Mouse (Mus musculus) layer of hippocampus, postnatal 25 days (tissue): ENCODE measurements around the gene Fam117a. TPM values are rescaled to one million over a fixed set of nuclear protein-coding genes. Genes with fewer than 3 reads are reported as not detected.
"Not testable (repeated sequence)": the region's sequence is repeated elsewhere in the genome, so short reads cannot be mapped to it uniquely, and the experiment has no call there.

Experiments used
- DNase-seq, 2 experiments: peaks; one replicate each; pipeline ENCODE4 v3.0.0; 2022; ENCODE audit warnings: mixed read lengths in 2 of 2, low spot score in 1 of 2; ENCODE audit errors: extremely low spot score in 1 of 2
- total RNA-seq, 2 experiments: library from RNA; stranded (reverse); gene quantifications; 2 replicates each; pipeline ENCODE4 v1.2.3; 2021

Gene Fam117a
- total RNA-seq, 2 experiments from 2014 or later = 3.2 to 7.2 TPM

DNA sequence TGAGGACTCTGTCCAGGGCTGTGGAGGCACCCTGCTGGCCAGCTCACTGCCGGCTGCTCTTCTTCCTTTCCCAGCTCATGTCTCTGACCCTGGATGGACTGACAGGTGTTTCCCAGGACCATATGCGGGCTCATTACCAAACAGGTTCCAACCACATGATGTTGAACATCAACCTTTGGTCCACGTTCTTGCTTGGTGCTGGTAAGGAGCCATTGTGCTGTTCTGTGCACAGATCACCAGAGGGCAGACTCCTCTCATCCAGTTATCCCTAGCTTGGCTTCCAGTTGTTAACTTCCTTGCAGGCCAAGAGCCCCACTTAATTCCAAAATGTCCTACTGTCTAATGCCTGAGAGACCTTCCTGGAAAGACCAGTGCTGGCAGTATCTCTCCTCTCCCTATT lies 52.2 kb downstream of the Fam117a start:
- DNase-seq = no peak

DNA sequence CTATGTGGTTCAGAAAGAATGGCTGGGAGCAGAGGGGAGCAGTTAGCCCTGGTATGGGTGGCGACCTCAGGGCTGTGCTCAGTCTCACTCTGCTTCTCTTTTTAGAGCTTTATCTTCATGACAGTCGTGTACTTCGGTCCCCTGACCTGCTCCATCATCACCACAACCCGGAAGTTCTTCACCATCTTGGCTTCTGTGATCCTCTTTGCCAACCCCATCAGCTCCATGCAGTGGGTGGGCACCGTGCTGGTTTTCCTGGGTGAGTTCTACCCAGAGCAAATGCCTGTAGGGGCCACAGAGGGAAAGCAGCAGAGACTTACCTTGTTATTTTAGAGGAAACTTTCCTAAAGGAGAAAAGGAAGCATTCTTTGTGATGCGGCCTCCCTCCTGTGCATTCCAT lies 53.6 kb downstream of the Fam117a start:
- DNase-seq = no peak

- no peak for DNase-seq
Observed at GRCm38 (mm10) chr11:95391201-95391600, 54.4 kb downstream of the Fam117a start.

GRCm38 (mm10) chr11:95391743-95392142 lies 54.9 kb downstream of the Fam117a start:
- no peak for DNase-seq

- peak; percentile 51 to 53 for DNase-seq
Observed at GRCm38 (mm10) chr11:95392223-95392667, 55.4 kb downstream of the Fam117a start.

- no peak for DNase-seq
Observed at GRCm38 (mm10) chr11:95392708-95393499, 56.1 kb downstream of the Fam117a start.

- no peak for DNase-seq
Observed at GRCm38 (mm10) chr11:95393500-95393816, 56.6 kb downstream of the Fam117a start.

DNA sequence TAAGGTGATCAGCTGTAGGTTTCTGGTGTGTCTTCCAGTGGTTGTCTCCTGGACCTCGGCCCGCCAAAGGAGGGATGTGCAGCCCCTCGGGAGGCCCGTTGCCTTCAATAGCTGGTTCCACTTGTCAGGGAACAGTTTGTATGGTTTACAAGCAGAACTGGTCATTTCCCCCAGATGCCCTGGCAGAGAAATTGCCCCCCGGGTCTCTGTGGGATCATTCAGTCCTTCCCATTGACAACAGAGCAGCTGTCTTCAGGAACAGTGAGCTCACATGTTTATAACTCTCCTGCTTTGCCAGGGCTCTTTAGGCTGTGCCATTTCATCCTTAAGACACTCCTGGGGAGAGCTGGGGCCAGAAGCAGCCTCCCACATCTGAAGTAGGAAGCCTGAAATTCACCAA lies 57.3 kb downstream of the Fam117a start:
- DNase-seq = no peak

DNA sequence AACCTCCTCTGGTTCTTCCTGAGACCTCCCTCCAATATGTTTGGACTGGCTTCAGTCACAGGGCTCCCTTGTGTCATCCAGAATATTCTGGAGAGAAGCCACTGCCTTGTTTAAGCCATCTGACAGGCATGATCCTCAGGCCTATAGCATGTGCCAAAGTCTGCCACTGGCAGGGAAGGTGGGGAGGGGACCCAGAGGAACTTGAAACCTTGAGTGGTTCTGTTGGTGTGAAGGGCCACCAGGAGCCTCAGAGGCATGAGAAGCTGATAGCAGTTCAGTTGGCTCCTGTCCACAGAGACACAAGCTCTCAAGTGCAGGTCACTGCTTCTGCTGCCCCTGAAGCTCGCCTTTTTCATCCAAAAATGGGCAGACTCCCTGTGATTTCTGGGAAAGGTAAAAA lies 59.7 kb downstream of the Fam117a start:
- no peak for DNase-seq

DNA sequence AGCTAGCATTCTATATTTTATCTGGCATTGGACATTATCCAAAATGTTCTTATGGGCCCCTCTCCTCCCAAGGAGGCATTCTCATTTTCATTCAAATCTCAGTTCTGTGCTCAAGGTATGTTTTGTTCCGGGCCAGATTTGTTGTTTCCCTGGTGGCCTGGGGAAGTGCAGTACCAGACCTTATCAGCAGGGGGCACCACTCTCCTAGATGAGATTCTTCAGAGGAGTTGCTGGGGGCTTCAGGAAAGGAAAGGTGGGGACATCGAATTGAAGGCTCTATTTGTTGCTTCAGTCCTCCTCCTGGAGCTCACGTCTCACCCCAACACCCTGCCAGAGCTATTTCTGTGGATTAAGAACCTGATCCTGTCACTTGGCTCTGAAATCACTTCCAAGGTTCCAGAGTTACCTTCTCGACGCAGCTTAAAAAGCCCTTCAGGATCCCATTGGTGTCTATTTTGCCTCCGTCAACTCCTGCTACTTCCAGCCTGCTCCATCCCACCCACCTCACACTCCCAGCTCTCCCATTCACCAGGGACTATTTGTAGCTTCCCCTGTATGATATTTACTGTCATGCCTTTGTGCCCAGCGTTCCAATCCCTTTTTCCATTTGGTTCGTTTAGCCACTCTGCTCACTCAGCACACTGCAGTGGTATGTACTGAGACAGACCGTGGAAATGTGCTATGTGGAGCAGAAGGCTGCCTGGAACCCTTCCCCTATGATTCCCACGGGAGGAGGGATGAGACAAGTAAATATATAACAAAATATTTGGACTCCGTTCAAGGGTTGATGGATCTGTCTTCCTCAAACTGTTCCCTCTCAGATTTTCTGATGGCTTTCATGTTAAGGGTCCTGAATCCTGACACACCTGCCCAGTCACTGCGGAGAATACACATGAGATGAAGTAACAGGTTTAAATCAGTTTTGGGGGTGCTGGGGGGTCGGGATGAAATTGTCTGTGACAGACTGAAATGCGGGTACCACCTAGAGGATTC lies 61.3 kb downstream of the Fam117a start:
- peak; percentile 76 to 93 for DNase-seq

- no peak for DNase-seq
Observed at GRCm38 (mm10) chr11:95399520-95400020, 62.8 kb downstream of the Fam117a start.

GRCm38 (mm10) chr11:95401568-95401967 lies 64.8 kb downstream of the Fam117a start:
- no peak for DNase-seq

- no peak for DNase-seq
Observed at GRCm38 (mm10) chr11:95402196-95402595, 65.4 kb downstream of the Fam117a start.

DNA sequence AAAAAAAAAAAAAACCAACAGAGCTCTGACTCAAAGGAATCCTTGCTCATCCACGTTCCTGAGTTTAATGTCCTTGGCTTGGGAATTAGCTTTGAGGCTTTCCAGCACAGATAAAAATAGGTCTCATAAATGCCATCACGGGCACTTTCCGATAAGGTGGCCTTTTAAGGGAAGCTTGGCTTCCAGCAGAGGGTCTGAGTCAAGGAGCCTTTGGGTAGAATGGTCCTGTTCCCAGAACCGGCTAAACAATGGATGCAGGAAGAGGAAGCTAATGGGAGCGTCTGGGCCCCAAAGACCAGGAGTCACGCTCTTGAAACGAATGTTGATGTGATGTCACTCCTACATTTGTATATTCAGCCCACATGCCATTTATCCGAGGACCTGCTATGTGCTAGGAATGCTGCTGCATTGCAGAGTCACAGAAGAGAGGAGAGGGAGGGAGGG lies 65.9 kb downstream of the Fam117a start:
- no peak for DNase-seq

DNA sequence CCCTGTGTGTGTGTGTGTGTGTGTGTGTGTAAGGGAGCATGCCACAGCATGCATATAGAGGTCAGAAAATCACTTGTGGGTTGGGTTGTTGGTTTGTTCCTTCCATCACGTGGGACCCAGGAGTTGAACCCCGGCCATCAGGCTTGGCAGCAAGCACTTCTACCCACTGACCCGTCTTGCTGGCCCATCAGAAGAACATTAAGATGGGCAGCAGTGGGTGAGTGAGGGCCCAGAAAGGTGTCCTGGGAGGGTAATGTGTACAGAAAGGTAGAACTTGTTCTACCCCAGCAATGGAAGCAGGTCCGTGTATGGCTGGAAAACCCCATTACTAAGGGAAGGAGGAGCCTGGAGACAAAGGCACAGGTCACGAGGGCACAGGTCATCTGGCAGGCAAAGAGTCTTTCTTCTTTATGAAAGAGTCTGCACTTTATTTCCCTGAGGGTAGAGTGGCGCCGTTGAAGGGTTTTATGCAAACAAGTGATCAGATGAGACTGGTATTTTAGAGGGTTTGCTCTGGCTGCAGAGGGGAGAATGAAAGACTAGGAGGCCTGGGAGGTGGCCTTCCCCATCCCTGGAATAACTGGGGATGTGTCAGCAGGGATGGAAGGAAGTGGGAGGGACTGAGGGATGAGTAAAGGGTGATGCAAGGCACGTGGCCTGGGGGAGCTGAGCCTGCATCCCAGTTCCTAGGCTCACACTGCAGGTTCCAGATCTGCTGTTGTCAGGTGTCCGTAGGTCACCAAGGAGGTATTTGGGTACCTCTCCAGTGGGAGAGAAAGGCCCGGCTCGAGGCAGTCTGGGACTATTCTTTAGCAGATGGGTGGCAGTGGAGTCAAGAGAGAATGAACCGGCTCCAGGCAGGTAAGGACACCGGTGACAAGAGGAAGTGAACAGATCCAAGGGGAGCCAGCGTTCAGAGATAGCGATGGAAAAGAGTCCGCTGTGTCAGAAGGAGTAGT lies 66.8 kb downstream of the Fam117a start:
- DNase-seq = no peak

GRCm38 (mm10) chr11:95405771-95406170 lies 69.0 kb downstream of the Fam117a start:
- no peak for DNase-seq

DNA sequence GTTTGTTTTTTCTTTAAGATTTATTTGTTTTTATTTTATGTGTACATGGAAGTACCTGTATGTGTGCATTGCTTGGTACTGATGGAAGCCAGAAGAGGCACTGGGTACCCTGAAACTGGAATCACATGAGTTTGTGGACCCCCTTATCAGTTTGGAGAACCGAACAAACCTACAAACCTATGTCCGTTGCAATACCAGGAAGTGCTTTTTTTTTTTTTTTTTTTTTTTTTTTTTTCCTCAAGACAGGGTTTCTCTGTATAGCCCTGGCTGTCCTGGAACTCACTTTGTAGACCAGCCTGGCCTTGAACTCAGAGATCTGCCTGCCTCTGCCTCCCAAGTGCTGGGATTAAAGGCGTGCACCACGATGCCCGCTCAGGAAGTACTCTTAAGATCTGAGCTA lies 69.6 kb downstream of the Fam117a start:
- not testable (repeated sequence) for DNase-seq

GRCm38 (mm10) chr11:95409450-95410112 lies 72.8 kb downstream of the Fam117a start:
- DNase-seq = no peak

DNA sequence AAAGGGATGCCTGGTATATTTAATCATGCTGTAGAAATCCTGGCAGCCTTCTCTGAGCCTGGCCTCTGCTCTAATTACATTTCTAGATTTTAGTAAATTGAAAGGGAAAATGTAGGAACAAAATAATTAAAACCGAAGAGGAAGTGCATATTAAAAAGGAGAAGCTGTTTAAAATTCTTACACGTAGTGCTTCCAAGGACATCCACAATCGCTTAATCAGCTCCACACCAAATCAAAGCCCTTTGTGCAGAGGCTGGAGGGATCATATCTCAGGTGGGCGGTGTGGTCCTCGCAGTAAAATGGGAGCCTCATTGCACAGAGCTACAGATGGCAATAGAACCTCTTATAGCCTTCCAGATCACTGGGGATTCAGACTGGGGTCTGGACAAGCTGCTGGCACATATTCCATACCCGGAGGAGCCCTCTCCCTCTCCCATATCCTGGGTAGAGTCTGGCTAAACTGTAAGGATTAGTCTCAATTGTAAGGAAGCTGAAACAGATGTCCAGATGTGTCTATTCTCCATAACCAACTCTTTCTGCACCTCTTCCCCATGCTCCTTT lies 74.7 kb downstream of the Fam117a start:
- DNase-seq = no peak
